Mouse (Mus musculus) ES-E14 (cell line): ENCODE data around the gene Osbpl11.

Experiments used
- MAFK ChIP-seq: IDR thresholded peaks from 2 replicates; pipeline ENCODE4 v1.6.1; 2014; ENCODE audit warnings: mild to moderate bottlenecking, low read depth, low read length, inconsistent platforms; ENCODE audit not compliant: insufficient read depth
- ZC3H11A ChIP-seq: IDR thresholded peaks from 2 replicates; pipeline ENCODE4 v1.6.1; 2012; ENCODE audit warnings: low read depth, mild to moderate bottlenecking, inconsistent platforms, low read length, borderline replicate concordance
- ZNF384 ChIP-seq: IDR thresholded peaks from 2 replicates; pipeline ENCODE4 v1.6.1; 2012; ENCODE audit warnings: low read depth, low read length, inconsistent platforms

- no peak for TF ChIP-seq MAFK
- TF ChIP-seq ZNF384, result no peak
- TF ChIP-seq ZC3H11A, result no peak
These were observed 15.7 kb downstream of the Osbpl11 start for GRCm38 (mm10) chr16:33200589-33200988.
